Mouse (Mus musculus) adrenal gland, adult 2 months (tissue): ENCODE measurements at regions not wholly inside any gene's neighbourhood (a gene's known extent, or its start where the extent isn't known, plus 50 kb on each side); places are given as distances from the start of the nearest gene placed in this dataset.
A peak's percentile ranks its signal among the peaks of the same experiment; 100 is the strongest.
"Not testable (repeated sequence)": the region's sequence is repeated elsewhere in the genome, so short reads cannot be mapped to it uniquely, and the experiment has no call there.

Source experiments
- DNase-seq: peaks from one replicate; pipeline ENCODE4 v3.0.0; 2021

DNA sequence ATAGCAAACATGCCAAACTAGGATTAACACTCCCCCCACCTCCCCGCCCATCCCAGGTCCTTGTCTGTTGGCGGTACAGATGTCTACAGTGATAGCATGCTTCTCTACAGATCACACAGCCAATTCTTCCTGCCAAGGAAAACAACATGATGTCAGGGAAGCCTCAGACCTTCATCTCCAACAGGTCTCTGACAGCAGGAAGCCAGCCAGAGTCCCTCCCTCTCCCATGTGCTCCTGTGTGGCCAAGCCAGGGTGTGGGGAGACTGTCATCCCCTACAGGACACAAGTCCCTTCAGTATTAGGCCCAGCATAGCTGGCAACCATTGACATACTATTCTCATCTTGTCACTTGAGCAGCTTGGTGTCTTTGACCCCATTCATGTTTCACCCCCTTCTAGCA is 568.8 kb upstream of the Arid1b start:
- DNase-seq, result no peak

DNA sequence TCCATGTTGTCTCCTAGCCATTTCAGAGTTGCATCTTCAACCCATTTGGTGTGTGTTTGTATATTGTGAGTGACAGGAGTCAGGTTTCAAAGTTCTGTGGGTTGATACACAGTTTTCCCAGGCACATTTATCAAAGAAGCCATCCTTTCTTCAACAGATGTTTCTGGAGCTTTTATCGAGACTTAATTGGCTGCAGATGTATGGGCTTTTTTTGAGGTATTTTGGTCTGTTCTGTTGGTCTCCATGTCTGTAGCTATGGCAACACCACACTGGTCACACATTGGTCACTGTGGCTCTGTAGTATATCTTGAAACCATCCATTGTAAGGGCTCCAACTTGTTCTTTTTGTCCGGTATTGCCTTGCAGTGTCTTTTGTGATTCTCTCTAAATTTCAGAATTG is 565.1 kb upstream of the Arid1b start:
- DNase-seq, result no peak

DNA sequence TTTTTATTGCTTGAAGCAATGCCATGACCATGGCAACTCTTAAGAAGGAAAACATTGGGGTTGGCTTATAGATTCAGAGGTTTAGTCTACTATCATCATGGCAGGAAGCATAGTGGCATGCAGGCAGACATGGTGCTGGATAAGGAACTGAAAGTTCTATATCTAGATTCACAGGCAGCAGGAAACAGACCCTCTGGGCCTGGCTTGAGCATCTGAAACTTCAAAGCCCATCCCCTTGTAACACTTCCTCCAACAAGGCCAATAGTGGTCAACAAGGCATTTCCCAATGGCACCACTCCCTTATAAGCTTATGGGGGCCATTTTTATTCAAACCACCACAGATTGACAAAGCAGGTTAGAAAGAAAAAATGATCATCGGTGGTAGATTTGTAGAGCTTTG is 548.5 kb upstream of the Arid1b start:
- no peak for DNase-seq

DNA sequence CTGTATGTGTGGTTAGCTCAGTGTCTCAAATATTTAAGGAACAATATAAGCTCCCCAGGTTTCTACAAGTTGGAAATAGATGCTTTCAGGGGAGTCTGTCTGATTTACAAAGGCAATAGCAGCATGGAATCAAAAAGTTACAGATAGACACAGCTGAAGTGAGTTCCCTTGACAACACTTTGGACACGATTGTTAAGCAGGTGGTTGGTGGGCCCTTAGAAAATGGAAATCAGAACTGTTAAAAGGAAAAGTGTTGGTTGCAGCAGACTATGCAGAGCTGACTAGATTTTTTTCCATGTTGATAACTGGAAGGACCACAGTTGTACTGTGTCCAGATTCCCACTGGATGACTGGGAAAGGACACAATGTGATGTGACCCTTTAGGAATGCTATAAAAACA is 536.6 kb upstream of the Arid1b start:
- no peak for DNase-seq

DNA sequence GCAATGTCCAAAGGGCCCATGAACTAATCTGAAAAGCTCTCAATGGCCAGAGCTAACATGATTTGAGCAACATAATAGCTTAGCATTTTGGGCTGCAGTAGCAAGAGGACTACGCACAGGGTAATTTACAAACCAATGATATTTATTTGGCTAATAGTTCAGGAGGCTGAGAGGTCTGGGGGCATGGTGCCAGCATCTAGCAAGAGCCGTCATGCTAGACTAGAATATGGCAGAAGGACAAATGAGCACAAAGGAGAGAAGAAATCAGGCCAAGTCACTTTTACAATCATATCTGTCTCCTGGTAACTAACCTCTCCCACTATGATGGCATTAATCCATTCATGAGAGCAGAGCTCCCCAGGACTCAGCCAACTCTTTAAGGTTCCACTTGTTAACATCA is 532.6 kb upstream of the Arid1b start:
- DNase-seq, result no peak

DNA sequence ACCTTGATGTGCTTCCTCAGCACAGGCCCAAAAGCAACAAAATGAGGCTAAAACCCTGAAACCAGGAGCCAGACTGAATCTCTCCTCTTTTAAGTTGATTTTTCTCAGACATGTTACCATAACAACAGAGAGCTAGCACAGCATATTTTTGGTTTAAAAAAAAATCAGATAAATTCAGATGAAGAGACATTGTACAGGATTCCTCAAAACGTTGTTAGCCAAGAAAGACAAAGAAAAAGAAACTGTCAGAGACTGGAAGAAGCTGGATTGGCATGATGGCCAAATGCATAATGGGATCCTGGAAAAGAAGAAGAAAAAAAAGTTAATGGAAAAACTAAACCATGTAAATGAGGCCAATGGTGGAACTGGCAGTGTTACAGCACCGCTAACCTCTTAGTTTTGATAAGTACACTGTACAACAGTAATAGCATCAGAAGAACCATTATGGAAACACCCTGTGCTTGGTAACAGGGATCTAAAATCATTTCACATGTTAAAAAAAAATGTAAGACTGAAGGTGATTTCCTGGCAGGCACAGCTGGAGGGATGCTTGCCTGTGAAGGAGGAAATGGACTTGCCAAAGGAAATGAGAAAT is 529.7 kb upstream of the Arid1b start:
- no peak for DNase-seq

DNA sequence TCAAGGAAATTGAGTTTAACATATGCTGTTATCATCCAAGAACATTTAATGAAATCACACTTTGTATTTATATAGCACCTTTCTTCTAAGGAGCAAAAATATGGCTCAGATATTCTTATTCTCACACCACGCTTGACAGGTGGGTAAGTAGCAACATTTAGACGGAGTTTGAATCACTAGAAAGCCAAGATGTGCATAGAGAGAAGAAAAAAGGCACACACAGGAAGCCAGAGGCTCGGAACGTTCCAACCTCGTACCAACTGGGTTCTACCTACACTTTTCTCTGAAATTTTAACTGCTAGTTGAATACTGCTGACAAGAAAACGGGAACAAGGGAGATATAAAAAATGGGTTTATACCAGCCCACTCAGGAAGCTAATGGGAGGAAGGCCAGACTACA is 528.4 kb upstream of the Arid1b start:
- no peak for DNase-seq

DNA sequence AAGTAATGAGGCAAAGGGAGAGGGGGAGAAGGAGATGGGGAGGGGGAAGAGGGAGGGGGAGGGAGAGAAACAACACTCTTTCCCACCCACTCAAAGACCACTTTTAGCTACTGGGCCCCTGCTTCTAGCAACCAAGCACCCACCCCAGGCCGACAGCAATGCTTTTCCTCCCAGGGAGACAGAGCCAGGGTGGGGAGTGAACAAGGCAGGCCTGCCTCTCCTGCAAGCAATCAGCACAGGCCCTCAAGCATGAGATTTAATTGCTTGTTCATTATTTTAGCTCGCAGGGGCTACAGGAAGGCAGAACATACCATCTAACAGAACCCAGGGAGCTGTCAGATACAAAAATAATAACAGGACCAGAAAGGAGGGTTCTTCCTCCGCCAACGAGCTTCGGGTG is 521.7 kb upstream of the Arid1b start:
- DNase-seq, result no peak

DNA sequence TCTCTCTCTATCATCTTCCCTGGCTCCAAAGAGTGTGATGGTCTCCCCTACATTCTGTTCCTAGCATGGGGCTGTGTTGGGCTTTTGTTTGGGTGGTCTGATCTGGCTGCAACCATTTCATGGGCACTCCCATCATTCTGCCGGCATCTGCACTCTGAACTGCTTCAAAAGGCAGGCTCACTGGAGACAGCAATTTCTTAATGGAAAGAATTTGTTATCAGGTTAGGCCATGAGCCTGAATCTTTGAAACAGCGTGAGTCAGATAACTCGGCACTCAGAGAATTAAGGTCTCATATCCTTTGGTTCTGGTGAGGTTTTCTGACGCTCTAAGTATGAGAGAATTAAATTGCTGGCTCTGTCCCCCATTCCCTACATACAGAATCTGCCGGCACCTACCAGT is 519.8 kb upstream of the Arid1b start:
- no peak for DNase-seq

DNA sequence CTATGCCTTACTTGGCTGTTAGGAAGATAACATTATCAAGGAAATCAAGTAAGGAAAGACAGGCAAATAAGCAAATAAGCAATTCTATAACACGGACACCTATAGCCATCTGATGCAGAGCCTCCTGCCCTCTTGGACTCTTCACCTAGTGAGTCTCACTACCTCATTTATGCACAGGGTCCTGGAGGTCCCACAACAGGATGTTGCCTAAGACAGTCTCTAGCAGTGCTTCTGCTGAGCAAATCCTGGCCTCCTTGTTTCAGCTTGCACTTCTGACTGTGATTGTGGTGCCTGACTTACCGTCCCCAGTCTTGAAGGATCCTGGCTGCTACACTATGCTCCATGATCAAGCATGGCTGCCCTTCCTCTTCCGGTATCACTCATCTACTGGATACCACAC is 518.5 kb upstream of the Arid1b start:
- no peak for DNase-seq

DNA sequence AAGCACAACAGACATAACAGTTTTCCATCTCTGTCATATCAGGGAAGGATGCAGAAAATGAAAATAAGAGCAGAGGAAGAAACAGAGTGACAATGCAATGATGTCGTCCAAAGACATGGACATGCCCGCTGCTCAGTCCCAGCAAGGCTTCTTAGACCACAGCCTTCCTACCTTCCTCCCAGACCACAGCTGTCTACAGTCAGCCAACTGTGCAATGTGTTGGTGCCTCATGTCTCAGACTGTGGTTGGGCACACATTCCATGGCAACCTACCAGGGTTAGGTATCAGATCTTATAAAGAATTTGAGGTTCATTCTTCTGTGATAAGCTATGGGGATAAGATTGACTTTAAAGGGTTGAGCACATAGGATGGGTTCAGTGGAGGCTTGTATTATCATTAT is 499.7 kb upstream of the Arid1b start:
- DNase-seq, result no peak

DNA sequence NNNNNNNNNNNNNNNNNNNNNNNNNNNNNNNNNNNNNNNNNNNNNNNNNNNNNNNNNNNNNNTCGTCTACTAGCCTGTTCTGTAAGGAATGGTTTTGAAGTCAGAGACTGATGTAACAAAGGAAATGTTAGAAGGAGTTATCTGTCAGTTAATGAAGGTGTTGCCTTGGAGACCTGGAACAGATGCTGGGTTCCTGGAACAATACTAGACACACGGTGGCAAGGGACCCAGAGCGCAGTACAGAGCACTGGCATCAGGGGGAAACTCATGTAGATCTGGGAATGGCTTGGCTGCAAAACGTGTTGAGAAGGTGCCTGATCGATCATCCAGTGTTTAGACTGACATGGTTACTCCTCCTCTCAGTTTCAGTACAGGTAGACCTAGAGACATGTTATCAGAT is 493.6 kb upstream of the Arid1b start:
- DNase-seq, result no peak

DNA sequence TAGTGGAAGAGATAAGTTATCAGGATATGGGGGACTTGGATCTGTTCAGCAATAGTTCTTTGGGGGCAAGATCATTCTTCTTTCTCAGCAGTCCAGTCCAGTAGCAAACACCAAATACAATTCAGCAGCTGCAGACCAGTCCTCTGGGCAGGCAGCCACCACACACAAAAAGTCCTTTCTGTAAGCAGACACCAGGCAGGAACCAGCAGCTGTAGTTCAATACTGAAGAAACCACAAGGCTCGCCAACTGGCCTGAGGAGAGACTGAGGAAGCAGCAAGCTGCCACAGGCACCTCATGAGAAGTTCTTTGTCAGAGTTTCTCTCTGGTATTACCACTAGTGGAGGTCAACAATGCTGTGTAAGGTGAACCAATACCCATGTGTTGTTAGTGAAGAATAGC is 493.1 kb upstream of the Arid1b start:
- DNase-seq, result no peak

DNA sequence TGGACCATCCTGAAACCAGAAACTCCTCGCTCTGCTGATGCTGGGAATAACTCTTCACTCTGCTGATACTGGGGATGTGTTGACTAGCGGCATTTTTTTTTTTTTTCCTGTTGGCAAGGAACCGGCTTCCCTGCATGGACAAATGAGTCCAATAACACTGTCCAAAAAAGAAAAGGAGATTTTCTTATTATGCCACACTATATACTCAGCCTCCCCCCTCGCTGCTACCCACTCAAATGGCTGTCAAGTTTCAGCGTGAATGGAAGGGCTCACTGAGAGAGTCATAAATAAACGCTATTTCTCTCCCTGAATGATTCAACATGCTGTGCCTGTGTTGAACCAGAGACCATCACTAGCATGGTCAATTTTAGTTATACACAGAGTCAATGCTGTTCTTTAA is 489.2 kb upstream of the Arid1b start:
- DNase-seq, result no peak

DNA sequence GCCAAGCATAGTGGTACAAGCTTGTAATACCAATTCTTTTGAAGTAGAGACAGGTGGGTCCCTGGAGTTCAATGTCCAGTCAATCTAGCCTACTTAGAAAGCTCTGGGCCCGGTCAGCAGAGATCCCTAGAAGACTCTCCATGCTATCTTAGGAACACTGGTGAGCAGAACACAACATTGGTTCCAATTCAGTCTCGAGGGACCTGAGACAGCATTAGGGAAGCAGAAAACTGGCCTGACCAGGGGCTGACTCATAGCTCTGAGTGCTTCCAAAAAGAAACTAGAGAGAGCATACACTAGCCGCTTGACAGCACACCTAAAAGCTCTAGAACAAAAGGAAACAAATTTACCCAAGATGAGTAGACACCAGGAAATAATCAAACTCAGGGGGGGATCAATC is 484.6 kb upstream of the Arid1b start:
- DNase-seq, result no peak

DNA sequence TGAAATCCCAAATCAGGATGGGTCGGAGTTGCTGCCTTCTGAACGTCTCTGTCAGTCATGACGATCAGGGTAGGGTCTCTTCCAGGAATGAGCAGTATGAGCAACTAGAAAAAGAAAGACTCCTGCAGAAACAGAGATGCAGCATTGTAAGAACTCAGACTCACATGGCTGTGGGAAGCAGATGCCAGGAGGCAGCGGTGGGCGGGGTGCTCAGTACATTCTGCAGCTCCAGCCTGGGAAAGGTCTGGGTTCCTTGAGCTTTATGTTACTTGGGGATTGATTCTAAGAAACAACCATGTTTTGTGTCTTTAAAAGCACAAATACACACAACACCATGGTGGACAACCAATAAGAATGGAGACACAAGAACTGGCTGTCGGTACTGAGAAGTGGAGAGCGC is 478.0 kb upstream of the Arid1b start:
- DNase-seq, result no peak

DNA sequence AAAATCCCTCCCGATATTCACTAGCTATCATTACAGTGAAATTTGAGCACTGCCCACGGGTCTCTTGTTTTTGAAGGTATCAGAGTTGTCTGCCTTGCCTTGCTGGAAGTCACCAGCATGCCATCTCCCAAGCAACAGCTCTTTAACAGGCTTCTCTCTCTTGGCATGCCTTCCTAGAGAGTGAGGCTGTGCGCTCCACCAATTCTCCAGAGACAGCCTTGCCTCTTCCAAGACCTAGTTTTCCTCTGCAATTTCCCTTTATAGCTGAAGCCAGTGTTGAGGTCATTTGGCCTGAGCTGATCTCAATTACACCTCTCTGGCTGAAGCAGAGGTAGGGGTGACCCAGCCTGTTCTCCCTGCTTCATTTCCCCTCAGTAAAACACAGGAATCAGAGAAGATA is 477.3 kb upstream of the Arid1b start:
- DNase-seq, result peak; percentile 26

DNA sequence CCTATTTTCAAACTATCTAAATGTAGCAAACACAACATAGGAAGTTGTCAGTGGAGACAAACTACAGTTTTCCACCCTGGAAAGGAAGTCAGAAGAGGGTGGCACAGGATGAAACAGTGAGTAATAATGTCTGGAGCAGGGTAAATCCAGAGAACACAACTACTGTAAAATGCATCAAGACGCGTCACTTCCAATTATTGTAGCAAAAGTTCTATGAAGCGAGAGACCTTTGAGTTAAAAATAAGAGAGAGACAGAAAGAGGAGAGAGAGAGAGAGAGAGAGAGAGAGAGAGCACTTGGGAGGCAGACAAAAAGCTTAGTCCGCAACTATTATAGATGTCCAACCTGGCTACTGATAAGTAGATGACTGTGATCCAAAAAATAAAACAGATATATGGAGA is 473.1 kb upstream of the Arid1b start:
- no peak for DNase-seq

DNA sequence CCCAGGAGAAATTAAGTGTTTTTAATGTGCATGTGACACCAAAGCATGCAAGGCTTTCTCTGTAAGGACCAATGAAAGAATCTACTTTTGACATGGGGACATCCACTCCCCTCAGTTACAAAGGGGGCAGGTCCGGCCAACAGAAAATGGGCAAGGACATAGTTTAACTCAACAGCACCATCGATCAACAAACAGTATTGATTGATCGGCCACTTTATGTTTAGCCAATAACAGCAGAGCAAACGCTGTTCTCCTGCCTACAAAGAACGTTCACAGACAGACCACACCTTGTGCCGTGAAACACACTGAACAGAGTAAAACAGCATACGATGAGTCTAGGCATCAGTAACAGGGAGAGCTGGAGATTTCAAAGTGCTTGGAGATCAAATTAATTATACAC is 467.7 kb upstream of the Arid1b start:
- DNase-seq, result no peak

DNA sequence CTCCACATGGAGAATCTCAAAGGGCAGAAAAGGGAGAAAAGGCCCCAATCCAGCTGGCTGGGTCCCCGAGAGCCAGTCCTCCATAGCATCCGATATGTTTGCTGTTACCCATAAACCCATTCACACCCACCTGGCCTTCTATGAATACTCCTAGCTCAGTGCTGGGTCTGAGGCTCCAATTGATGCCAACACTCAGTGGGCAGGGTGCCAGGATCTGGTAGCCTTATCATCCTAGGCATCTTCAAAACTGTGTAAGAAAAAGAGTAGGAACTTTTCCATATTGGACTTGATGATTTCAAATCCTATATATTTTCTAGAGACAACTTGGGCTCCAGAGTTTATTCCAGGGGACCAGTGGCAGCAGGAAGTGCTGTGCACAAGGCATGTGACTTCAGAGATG is 462.0 kb upstream of the Arid1b start:
- DNase-seq, result no peak

DNA sequence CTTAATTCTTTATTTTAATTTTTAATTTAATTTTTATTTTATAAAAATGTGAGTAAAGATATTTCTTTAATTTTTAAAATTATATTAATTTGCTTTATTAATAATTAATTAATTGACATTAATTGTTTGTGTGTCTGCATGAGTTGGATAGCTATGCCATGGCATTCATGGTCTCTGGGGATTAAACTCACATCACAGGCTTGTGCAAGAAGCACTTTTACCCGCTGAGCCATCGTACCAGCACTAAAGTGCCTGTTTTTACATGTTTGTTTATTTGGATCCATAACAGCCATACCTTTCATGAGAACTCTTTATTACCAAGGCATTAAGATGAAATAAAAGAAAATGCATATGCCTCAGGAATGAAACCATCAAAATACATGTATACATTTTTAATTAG is 453.7 kb upstream of the Arid1b start:
- no peak for DNase-seq

DNA sequence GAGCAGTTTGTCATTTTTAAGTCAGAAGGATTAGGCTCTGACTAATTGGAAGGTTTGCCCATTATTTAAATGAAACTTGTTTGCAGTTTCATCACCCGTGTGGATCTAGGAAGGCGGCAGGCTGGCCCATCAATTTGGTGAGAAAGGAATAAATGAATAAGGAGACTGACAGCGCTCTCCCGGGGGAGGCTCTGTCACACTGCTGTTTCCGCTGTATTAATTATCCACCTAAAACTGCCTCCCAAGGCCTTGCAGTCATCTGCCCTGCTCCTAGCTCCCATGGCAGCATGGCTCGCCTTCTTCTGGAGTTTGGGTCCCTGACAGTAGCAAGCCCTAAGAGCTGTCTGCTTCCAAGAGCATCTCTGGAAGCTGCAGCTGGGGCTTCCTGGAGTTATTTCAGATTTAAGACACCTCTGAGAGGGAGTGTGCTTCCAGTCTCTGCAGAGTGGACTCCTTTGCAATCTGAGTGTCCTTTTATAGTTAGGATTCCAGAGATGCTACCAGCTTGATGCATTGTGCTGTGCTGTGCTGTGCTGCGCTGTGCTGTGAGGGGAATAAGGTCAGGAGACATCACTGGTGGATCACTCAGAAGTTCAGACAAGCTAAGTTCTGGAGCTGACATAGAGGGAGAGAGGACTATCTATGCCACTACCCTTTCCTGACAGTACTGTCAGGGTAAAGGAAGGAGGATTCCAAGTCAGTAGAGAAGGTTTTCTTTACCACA is 452.9 kb upstream of the Arid1b start:
- DNase-seq, result no peak

DNA sequence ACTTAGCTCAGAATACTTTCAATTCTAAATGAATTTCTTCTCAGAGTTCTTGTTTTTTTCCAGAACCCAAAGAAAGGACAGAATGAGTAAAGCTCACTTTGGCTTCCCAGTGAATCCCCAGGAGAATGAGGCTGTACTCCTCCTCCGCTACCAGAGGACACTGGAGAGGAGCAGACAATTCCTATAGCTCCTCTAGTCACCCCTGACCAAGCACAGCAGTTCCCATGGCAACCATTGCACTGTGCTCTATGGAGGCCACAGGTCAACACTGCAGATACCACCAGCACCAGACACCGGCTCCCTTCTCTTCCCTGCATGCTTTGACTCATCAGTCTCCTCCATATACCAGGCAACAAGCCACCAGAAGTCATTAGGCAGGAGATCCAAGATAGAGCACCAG is 447.6 kb upstream of the Arid1b start:
- no peak for DNase-seq

DNA sequence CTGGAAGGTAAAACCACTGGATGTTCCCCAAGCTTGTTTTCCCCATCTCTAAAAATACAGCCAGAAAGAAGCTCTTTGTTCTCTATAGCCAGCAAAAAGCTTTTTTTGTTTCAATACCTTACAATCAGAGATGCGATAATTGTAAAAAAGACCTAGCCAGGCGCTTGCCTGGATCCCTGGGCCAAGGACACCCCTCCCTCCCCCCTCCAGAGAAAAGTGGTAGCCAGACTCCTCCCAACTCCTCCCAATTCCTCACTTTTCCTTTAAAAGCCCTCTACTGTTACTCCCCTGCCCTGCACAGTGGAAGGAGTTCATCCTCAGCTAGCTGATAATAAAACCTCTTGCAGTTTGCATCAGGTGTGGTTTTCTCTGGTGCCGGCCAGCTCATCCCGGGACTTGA is 441.1 kb upstream of the Arid1b start:
- not testable (repeated sequence) for DNase-seq

DNA sequence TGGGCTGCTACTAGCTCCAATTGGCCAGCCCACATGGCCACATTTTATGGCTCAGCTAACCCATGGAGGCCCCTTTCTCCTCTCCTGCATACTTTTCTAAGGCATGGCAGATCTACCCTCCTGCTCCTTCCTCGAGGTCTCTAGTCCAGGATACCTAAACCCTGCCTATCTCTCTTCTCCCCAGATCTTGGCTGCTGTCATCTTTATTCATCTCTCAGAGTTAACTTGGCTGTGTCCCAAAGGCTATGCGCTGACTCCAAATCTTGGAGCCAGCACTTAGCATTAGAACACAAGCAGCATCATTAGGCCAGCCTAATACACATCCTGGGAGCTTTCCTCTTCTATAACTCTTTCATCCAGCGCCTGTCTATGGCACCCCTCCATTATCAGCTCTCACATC is 430.5 kb upstream of the Arid1b start:
- DNase-seq, result peak; percentile 48
